Mouse (Mus musculus) retina, adult 2 months (tissue): ENCODE measurements around the gene Rcn3.
"Not testable (repeated sequence)": the region's sequence is repeated elsewhere in the genome, so short reads cannot be mapped to it uniquely, and the experiment has no call there.

Experiments used
- DNase-seq: peaks from one replicate; pipeline ENCODE4 v3.0.0-alpha.2; 2012; ENCODE audit warnings: low read depth, low spot score

Rcn3 gene

GRCm38 (mm10) chr7:45092048-45092447, at the start of gene Rcn3:
Rcn3 (minus strand) TSS chr7:45092221.
- no peak for DNase-seq

DNA sequence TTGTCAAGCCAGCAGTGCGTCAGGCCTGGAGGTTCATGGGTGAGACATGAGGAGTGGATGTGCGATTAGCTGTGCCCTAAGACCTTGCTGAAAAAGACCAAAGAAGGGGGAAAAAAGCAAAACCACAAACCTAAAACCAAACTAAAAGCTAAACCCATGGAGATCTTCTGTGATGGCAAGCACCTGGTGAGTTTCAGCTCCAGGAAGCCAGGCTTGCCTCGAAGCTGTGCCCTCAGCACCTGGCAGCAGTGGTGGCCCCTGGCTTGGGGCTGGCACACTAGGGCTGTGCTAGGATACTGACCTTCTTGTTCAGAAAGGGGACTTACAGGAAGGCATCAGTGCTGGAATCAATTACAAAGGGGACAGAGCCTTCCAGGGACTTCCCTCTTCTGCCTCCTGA, 49.3 kb upstream of the Rcn3 start:
- DNase-seq = no peak

GRCm38 (mm10) chr7:45139904-45140723, 48.1 kb upstream of the Rcn3 start:
- no peak for DNase-seq

DNA sequence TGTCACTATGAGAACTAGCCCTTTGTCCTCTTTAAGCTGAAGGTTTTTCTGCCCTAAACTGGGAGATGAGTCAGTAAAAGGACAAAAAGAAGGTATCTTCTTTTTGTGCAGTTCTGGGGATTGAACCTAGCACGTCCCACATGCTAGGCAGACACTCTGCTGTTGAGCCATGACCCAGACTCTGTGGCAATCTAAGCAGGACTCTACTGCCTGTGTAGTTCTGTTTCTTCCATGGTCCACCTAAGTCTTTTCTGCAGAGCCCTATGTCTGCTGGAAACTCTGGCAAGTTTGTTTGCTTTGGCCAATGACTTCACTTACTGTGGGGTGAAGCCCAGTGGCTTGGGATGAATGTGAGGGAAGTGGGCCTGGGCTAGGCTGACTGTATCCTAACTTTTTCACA, 46.4 kb upstream of the Rcn3 start:
- DNase-seq = no peak

GRCm38 (mm10) chr7:45137171-45138006, 45.4 kb upstream of the Rcn3 start:
- no peak for DNase-seq

GRCm38 (mm10) chr7:45135993-45136567, 44.1 kb upstream of the Rcn3 start, which contains the start of the genes Gm45713 and Flt3l:
Gm45713 (minus strand) TSS chr7:45136231.
Flt3l (minus strand) TSS chr7:45136432.
- peak; percentile 50 for DNase-seq

DNA sequence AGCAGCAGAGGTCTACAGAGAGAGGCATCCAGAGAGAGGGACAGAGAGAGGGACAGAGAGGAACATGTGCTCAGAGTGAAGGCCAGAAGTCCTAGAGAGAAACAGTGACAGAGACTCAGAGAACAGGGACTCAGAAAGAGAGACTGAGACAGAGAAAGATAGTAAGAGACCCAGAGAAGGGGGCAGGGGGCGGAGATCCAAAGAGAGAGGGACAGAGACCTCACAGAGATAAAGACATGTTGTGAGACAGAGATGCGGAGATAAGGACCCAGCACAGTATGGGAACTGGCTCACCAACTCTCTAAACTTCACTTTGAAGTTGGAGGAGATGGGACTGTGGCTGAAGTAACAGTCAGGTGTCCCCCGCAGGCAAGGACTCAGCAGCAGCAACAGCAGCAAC, 43.3 kb upstream of the Rcn3 start:
- DNase-seq = no peak

- no peak for DNase-seq
These were observed 42.6 kb upstream of the Rcn3 start for GRCm38 (mm10) chr7:45134544-45135026.

DNA sequence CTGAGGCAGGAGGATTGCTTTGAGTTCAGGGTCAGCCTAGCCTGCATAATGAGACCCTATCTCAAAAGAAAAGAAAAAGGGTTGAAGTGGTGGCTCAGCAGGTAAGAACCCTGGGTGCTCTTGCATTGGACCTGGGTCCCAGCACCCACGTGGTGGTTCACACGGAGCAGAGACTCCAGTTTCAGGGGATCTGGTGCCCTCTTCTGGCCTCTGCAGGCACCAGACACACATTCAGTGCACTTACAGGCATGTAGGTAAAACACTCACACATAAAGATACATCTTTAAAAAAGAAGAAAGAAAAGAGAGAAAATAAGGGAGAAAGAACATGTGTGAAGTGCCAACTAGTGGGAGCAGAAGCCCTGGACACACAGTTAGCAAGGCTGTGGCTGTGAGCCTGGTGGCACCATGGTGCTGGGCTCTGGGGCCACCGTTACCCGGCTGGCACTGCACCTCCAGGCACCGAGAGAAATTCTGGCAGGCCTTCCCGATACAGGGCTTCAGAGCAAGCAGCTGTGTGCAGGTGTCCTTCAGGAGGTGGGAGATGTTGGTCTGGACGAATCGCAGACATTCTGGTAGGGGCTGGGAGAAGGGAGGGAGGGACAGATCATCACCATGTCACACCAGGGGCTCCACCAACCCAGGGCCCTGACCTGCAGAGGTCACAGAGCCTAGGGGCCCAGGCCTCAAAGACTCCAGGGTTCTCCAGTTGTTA, 41.6 kb upstream of the Rcn3 start:
- DNase-seq = no peak

DNA sequence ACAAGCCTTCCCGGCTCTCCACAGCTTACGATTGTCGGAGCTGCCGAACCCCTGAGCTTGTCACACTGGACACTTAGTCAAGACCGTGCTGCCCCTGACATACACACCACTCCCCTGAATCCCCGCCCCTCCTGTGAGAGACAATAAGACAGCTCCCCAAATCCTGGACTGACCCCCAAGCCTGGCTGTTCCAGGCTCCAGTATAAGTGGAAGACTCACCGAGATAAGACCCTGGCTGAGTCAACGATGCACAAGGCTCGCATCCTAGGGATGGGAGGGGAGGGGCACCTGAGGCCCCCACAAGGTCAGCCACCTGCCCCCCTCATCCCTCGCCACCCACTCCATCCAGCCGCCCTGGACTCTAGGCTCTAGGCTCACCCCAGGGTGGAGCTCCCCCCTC, 39.8 kb upstream of the Rcn3 start:
- no peak for DNase-seq

DNA sequence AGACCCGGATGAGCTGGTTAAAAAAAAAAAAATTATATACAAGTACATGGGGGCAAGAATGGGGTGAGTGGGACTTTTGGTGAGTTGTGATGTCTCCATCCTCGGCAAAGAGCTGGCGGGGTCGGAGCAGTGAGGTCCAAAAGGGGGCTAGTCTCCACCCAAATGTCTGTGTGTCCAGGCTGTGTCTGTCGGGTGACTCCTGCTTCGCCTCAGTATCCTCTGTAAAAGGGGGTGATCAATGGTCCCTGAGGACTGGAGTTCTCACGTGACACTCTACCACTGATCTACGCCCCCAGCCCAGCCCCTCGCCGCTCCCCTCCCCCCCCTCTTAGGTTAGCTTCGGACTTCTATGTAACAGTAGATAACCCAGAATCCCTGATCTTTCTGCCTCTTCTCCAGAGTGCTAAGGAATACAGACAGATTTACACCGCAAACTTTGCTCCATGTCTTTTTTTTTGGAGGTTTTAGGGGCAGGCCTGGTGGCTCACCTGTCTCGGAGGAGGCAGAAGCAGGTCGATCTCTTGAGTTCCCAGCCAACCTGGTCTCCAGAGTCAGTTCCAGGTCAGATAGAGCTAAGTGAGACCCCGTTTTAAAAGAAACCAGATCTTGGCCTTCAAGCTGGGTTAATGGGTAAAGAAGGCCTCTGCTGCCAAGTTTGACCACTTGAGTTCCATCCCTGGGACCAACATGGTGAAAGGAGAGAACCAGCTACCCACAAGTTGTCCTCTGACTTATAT, 37.9 kb upstream of the Rcn3 start:
- DNase-seq = no peak

DNA sequence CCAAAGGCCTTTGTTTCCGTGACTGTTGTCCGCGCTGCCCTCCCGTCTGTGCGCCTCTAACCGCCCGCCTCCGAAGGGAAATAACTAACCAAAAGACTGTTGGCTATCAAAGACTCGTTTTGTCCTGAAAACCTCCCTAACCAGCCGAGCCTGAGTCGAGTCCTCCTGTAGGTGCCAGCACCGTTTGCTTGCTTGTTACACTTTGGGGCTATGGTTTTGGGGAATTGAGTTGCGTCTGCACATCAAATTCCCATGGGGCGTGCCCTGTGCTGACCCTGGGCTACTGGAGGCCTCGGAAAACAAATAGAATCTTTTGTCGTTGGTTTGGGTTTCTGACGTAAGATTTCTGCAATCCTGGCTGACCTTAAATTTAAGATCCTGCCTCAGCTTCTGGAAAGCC, 37.3 kb upstream of the Rcn3 start:
- no peak for DNase-seq

DNA sequence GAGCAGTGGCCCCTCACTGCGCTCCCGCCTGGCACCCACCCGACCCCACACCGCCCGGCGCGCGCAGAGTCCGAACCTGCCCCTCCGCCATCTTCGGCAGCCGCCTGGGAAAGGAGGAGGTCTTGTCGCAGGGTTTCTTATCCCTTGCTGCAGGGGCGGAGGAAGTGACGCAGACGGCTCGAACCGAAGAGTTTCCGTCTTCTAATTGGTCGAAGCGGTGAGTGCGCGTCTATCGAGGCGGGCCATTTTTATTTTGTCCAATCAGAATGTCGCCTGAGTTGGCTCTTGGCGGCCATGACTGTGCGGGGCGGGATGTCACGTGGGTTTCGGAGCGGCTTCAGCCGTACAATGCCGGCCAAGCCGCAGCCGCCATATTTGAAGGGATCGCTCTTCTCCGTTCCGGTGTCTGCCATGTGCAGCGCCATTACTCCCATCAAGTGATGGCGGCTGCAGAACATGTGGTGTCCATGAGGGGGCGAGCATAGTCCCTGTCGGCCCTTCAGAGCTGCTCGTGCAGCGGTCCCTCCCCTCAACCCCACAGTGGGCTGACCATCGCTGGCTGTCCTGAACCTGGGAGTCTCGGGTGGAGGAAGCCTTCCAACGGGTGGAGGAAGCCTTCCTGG, 36.7 kb upstream of the Rcn3 start, which contains the start of gene Rpl13a:
Rpl13a (minus strand) TSS at position 138 of the 623 bp plus-strand sequence.
- DNase-seq = peak; percentile 99

DNA sequence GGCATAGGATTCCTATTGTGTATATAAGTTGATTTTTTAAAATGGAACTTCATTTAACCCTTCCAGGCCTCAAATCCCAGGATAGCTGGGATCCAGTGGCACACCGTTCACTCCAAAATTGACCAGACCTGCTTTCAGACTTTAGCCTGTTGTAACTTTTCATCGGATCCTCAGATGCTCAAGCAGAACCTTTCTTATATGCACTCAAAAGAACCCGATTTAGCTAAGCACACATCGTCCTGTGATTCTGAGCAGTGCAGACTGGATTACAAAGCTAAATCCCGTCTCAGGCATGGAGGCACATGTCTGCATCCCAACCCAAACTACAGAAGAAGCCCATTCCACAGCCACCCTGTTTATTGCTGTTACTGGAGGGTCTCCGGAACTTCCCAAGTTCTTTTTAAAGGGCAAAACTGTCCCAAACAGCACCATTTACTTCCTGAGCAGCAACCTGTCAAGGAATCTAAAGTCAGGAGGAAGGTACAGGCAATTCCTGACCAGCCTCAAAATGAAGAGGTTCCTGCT, 35.7 kb upstream of the Rcn3 start:
- no peak for DNase-seq

GRCm38 (mm10) chr7:45126844-45127699, 35.1 kb upstream of the Rcn3 start:
- DNase-seq = no peak

GRCm38 (mm10) chr7:45126147-45126843, 34.3 kb upstream of the Rcn3 start:
- no peak for DNase-seq

DNA sequence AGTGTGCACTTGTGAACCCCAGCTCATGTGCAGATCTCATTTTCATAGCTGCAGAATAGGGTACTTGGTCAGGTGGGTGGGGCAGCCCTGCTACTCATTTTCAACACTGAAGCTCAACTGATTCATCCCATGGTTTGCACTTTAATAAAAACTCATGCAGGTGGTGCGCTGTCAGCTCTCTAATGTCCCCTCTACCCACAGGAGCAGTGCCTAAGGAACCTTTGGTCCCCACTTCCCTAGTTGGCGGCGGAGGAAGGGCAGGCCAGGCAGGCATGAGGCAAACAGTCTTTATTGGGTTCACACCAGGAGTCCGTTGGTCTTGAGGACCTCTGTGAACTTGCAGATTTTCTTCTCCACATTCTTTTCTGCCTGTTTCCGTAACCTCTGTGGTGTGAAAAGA, 33.6 kb upstream of the Rcn3 start:
- DNase-seq = not testable (repeated sequence)

DNA sequence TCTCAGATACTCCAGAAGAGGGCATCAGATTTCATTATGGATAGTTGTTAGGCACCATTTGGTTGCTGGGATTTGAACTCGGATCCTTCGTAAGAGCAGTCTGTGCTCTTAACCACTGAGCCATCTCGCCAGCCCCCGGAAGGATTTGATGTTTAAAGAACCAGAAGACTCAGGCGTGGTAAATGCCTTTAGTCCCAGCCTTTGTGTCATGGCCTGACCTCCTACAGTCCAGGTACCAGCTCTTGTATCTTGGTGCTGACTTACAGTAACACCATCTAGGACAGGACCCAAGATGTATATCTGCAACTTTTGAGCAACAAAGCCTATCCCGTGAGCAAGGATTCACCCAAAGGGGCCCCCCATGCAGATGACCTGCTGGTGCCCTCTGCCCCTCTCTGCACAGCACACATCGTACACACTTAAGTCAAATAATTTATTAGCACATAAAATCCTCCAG, 33.2 kb upstream of the Rcn3 start:
- DNase-seq = no peak
